Mouse (Mus musculus) Muller cell, postnatal 12 days (primary cell): ENCODE data around the gene Efcc1.
A peak's percentile ranks its signal among the peaks of the same experiment; 100 is the strongest.

ENCODE experiments used
- DNase-seq: peaks from one replicate; pipeline ENCODE4 v3.0.0-alpha.2; 2015; ENCODE audit errors: inconsistent ontology term

Efcc1 gene

DNA sequence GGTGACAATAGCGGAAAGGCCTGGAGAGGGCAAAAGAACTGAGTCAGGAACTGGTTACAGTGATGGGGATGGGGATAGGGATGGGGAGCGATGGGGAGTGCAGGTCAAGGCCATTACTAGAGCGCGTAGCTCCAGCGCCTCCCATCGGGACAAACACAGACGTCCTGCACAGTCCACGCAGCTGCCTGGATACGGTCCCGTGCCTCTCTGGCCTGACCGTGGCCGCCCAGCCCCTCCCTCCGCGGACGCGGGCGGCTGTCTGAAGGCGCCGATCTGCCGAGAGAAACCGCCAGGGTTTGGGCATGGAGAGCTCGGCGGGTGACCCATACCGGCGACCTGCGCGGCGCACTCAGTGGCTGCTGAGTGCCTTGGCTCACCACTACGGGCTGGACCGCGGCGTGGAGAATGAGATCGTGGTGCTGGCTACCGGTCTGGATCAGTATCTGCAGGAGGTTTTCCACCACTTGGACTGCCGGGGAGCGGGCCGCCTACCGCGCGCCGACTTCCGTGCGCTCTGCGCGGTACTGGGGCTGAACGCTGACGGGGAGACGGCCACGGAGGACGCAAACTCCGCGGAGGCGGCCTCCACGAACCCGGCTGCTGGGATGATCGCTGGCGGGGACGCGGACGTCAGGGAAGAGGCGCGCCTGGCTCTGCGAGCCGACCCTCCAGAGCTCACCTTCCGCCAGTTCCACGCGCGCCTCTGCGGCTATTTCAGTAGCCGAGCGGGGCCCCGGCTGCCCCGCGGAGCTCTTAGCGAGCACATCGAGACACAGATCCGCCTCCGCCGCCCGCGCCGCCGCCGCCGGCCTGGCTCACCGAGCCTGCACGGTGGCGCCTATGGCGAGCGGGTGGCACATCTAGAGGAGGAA, at the start of gene Efcc1:
Efcc1 (plus strand) TSS at position 279 of the 872 bp plus-strand sequence.
- peak; percentile 59 for DNase-seq

DNA sequence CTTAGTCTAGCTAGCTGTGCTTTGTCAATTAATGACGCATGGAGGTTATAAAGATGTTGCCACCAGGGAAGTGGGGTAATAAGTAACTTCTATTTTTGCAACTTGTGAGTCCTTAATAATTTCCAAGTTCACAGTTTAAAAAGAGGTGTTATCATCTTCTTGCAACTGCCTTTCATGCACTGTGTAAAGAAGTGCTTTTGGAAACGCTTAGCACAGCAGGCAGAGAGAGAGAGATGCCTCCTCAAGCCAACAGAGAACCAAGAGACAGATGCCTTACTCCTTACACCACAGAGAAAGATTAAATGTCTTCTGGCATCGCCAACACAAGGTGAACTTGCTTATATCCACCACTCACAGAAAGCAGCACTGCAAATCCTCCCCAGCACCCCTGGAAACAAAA, 34.7 kb upstream of the Efcc1 start:
- no peak for DNase-seq

DNA sequence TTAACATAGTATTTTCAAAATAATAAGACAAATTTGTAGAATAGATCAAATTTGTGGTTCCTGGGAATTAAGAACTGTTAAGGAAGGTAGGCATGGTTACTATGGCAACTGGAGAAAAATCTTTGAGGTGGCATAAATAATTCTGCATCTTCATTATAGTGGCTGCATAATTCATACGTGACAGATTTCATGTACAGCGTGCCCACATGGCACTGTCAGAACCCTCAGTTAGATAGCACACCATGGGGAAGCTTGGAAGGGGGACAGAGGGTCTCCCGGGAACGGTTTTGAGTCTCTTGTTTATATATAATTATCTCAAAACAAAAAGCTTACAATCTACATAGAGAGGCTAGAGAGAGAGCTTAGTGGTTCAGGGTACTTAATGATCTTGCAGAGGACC, 34.1 kb upstream of the Efcc1 start:
- no peak for DNase-seq

DNA sequence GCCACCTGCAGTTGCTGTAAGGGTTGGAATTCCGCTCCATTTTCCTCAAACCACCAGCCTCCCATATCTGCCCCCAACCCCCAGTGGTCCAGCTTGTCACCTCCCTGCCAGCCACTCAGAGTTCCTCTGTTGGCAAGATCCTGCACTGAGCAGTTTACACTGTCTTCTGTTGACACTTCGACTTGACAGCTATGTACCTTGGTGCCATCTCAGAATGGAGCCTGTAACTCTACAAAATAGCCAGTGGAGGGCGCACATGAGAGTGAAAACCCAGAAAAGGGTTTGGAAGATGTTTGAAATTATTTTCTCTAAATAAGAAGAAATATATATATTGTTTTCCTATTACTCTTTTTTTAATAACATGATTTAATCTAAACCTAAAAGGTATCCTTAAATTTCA, 24.4 kb upstream of the Efcc1 start:
- no peak for DNase-seq

DNA sequence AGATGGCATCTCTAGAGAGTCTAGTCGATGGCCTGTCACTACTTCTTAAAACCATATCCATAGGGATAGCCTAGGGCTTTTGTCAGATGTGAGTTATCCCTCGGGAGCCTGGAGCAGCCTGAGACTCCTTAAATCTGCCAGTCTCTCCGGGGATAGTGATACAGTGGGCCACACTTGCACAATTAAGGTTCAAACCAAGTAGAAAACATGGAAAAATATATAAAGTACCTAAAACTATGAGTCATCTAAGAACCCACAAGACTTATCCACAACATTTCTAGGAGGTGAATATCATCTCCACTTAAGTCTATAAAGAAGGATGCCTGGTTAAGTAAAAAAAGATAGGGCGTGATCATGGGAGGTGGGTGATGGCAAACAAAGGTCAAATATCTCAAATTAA, 18.4 kb upstream of the Efcc1 start:
- DNase-seq = no peak

DNA sequence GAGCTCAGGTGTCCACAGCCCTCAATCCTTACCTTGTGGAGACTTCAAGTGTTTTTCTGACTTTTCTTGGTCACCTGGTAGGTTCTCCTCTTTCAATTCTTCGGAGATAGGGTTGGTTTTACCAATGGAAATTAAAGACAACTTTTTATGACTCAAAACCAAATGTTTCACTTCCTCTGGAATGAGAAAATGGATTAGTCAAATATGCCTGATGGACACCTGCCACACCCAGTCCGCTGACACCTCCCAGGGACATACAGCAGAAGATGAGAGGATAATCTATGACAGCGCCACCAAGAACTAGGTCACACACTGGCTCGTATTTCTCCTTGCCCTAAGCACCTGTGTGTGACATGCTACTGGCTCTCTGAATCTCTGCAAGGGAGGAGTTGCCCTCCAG, 16.6 kb upstream of the Efcc1 start:
- DNase-seq = no peak

DNA sequence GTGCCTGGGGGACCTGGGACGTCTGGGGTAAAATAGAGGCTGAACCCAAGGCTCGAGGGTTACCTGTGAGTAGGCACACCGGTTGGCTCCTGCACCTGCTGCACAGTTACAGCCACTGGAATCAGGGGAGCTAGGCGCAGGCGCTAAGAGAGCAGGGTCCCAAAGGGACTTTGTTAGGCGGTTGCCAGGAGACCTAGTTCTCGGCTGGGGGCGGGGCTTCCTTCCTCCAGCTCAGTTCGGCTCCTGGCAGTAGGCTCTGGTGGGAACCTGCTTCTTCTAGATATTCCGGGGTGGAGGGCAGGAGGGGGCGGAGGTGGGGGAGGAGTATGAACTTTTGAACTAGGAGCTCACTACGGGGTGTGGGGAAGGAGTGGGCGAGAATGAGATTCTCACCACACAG, 8.0 kb upstream of the Efcc1 start:
- no peak for DNase-seq

DNA sequence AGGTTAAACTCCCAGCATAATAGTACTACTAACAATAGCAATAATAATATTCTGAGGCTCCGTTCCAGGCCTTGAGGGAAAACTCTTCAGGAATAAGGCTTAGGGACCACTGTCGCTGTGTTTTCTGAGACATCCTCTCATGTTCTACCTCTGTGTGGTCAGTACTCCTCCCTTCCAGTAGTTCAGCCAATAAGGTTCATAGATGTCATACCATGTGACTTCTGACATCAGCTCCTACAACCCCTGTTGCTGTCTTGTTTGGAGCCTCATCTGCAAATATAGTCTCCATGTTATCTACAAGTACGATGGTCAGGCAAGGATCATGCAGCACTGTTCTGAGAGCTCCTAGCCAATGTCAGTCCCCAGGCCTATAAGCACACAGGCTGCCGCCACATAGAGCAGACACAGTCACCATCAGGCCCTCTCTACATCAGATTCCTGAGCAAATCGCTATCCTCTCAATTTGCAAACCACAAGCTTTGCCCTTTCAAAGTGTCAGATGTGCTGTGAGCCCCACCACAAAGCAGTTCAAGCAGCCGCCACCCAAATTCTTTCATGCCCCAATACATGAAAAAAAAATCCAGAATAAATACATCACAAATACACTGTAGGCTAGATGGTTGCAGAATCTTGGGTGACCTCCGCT, 5.3 kb upstream of the Efcc1 start:
- no peak for DNase-seq

DNA sequence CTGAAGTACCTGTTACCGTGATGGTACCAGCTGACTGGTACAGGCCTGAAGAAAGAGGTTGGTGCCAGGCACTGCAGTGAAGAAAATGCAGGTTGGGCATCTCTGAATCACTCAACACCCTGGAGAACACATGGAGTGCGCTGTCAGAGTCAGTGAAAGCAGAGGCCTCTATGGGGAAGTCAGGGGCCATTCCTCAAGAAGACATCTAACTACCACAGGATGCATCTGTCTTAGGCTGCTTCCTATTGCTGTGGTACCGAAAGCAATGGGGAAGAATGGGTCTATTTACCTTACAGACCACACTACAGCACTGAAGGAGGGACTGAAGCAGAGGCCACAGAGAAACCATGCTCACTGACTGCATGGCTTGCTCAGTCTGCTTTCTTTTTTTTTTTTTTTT, 2.6 kb upstream of the Efcc1 start:
- no peak for DNase-seq

DNA sequence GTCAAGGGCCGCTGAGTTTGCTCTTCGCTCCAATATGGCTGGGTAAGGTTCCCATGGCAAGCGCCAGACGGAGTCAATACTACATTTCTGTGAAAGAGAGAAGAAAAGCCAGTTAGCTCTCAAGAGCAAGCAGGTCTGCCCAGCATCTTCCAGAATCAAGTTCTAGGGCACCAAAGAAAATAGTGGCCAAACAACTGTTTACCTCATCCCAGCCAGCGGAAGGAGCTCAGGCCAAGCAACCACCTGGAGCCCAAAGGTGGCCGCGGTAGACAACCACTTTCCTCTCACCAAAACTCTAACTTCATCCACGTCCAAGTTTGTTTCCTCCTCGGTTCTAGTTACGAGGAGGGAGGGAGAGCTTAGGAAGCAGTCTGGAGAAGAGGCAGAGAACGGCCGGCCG, 528 bp upstream of the Efcc1 start:
- DNase-seq = no peak

DNA sequence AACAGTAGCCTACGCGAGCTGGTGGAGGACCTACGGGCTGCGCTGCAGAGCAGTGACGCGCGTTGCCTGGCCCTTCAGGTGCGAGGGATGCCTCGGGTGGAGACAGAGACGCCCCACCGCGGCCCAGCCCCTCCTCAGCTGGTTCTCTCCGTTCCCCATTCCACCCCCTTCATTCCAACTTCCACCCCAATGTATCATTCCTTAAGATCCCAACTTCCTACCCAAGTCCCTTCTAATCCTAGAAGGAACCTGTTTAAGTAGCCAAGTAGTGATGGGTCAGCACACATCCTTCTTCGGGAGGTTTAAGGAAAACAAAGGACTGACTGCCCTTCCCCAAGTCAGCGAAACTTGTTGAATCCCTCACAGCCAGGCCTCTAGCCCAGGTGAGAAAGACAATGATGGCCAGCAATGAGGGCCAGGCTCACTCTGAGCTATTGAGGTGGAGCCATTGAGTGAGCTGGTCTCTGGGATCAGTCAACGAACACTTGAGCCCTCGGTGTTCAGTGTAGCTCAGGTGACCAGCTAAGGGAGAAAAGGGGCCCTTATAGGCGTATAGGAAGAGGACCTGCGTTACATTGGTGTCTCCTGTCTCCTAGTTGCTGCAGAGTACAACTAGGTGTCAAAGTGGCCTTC, 910 bp downstream of the Efcc1 start:
- DNase-seq = no peak

DNA sequence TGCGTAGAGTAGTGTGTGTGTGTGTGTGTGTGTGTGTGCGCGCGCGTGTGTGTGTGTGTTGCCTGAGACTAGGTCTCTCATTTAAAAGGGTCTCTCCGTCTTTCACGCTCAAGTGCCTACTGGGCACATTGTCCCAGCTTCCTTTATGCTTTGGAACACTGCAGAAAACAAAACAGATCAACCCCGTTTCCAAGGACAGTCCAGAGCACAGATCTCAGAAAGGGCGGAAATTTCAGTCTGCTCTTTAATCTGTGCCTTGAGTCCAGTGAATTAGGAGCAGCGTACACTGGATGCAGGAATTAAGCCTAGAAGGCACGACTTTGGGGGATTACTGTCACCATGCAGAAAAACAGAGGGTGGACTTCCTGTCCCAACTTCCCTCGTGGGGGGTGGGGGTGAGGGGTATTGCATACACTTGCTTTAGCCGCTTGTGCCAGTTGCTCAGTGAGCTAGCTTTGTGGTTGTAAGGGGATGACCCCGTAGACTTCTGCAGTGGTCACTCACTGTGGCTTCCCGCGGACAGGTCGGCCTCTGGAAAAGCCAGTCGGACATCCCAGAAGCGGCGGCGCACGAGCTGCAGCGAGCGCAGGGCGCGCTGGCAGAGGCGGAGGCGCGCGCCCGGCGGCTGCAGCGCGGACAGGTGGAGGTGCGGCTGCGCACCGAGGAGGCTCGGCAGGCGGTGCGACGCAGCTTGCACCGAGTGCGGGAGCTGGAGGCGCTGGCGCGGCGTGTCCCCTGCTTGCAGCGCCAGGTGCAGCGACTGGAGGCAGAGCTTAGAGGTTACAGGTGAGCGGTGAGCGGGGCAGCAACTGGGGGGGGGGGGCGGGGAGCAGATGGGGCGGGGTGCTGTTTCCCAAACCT, 1.7 kb downstream of the Efcc1 start:
- peak; percentile 6 for DNase-seq

DNA sequence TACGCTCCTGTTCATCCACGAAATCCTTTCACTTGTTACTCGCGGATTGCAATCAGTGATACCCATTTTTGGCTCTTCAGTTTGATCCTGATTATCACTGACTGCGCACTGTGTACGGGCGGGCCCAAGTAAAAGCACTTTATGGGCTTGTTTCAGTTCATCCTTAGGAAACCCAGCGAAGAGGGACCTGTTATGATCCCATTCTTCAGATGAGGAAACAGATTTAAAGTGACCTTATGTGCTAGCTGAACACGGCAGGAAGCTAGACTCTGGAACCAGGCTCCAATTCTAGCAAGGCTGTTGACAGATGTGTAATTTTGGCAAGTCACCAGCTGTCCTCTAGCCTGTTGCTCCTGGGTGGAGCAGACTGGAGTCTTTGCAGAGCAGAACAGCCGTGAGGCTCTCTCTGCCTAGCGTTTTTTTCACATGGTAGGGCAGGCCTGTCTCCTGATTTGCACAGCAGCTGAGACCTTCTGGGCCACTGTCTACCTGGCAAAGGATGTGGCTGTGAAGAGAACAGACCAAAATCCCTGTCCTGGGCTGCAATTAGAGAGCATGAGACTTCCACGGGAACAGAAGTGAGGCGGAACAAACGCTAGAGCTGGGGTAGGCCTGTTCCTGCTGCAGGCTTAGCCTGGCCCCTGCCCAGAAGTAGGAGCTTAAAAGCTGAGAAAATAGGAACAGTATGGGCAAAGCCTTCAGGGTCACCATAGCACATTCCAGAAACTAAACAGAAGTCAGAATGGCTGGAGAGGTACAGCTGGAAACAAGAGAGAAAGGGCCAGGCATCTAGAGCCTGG, 2.7 kb downstream of the Efcc1 start:
- no peak for DNase-seq

DNA sequence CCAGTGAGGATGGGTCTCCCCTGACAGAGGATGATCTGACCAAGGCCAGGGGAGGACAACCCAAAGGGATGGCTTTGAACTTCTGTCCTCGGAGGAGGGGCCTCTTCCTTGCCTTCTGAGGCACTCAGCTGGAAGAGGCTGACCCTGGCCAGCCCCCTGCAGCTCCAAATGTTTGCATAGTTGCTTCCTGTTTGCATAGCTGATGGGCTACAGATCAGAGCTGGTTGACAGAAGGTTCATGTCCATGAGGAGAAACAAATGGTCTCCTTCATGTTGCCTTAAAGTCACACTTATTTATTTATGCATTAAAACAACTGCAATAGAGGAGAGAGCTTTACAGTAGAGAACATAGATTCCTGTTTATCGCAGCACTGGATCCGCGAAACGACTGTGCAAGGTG, 3.5 kb downstream of the Efcc1 start:
- no peak for DNase-seq

DNA sequence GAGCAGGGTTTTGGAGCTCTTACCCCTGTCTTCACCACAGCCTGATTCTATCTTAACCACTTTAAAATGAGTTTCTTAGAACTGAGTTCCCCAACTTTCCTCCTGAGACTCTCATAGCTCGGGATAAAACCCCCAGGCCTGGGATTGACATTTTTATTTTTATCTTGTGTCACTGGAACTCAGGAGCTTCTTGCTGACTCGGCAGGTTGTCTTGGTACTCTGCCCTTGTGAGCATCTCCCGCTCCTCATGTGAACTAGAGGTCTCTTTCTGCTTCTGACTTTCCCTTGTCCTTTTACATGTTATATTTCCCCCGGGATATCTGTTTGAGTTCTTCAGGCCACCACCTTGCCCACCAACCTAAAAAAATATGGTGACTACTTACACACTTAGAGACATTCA, 6.3 kb downstream of the Efcc1 start:
- DNase-seq = no peak

DNA sequence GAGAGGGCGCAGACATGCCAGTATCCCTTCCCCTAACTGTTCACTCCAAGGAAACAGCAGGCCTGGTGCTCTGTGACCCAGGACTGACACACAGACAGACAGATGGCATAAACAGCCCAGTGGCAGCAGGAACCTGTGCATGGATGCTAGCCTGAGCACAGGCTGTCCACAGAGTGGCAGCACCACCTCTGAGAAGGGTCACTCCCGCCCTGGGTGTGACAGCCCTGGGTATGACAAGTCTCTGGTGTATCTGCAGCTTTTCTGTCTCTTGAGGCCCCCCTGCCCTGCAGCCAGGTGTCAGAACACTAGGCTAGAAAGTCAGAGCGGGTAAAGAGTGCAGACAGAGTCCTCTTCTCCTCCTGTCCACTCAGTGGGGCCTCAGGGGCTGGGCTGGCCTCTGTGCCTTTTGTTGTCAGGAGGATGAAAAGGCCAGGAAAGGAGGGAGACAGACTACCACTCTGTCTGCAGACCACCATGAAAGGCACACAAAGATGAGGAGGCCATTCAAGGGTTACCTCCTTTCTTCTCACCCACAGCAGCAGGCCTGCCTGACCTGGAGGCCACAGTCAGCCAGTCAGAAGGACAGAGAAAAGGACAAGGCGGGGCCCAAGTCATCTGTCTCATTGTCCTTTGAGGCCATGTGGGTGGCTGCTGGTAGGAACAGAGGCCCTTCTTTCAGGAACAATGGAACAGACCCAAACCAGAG, 7.4 kb downstream of the Efcc1 start:
- peak; percentile 11 for DNase-seq

DNA sequence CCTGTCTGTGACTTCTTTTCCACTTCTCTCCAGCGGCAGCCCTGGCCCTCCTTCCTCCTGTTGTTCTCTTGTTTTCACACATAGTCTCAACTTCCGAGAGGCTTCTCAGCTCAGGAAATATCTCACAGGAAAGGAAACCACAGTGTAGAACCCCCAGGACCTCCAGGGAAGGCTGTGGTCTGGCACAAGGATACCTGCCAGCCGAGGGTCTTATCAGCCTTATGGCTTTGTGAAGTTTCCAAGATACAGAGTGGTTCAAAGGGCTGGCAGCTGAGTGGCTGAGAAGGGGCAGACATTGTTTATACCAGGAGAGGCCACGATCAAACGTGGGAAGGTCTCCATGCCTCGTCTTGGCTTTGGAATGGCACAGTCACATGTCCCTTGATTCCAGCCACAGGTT, 9.2 kb downstream of the Efcc1 start:
- DNase-seq = no peak

DNA sequence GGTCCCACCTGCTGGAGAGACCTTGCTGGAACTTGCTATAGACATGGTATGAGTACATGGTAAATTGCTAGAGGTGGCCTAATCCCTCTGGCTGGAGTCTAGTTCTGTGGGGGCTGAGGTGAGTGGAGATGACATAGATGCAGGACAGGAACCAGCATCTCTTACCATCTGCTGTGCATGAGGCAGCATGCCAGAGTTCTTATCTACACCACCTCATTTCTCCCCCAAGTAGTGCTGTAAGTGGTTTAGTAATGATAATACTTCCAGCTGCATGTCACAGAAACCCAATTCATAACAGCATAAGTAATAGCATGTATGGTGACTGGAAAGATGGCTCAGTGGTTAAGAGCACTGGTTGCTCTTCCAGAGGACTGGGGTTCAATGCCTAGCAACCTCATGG, 9.8 kb downstream of the Efcc1 start:
- no peak for DNase-seq

DNA sequence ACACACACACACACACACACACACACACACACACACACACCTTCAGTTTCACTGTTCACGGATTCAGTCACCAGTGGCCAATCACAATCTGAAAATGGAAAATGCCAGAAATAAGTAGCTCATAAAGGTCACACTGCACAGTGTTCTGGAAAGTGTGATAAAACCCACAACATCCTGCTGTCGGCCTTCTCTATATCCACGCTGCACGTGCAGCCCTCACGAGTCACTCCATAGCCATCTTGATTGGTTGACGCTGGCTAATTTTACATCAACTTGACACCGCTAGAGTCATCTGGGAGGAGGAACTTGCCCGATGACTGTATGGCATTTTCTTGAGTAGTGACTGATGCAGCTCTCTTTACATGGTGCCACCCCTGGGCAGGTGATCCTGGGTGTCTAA, 11.3 kb downstream of the Efcc1 start:
- DNase-seq = no peak

DNA sequence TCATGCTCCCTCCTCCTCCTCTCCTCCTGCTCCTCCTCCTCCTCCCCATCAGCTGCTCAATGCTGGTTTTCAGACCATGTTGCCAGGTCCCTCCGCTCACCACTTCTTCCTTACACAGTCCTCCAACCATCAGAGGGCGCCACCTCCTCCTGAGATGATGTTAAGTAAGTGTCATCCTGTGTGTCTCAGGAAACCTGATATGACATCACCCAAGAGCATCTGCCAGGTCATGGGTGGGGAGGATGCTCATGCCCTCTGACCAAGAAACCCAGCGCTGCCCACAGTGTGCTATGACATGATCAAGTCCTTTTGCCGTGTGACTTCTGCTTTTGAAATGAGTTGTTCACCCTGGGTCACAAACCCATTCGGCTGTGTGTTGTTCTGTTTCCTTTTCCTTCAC, 12.1 kb downstream of the Efcc1 start:
- no peak for DNase-seq

DNA sequence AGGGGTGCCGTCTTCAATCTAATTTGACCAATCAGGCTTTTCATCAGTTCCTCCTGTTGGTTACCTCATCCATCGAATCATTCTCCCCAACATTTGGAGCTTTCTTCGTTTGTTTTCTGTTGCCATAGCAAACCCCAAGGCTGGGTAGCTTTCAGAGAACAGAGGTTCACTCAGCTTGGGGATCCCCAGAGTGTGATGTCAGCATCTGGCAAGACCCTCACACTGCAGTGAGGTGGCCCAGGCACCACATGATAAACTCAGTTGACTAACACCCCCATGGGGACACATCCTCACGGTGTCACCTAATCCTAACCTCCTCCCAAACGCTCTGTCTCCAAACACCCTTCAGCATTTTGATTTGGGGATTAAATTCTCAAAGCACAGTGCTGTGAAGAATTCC, 12.6 kb downstream of the Efcc1 start:
- no peak for DNase-seq
